Mouse (Mus musculus): ENCODE results near the gene Clip3.

GRCm38 (mm10) chr7:30280670-30281138, 10.8 kb upstream of the Clip3 start:
- TF ChIP-seq CTCF (IDR thresholded peaks at IDR 0.05; ENCODE audit: low read depth) (no peak), EP300 (IDR thresholded peaks at IDR 0.05; ENCODE audit: low read depth) (no peak)
